Mouse (Mus musculus) cerebellum, postnatal 25 days (tissue): ENCODE measurements around the gene Cabp4.

Experiments used
- DNase-seq, 2 experiments: peaks; one replicate each; pipeline ENCODE4 v3.0.0; 2021; ENCODE audit warnings: mixed read lengths in 2 of 2

The Cabp4 gene

GRCm38 (mm10) chr19:4100718-4101261 is 43.0 kb downstream of the Cabp4 start:
- DNase-seq, result peak; percentile 89 to 92

- DNase-seq, result peak; percentile 77 to 86
These were observed 43.8 kb downstream of the Cabp4 start, which contains the start of gene Pitpnm1 for GRCm38 (mm10) chr19:4099837-4100717. TSS of gene Pitpnm1 (plus strand) at chr19:4099998.

- DNase-seq, result peak; percentile 94 to 96
These were observed 44.8 kb downstream of the Cabp4 start for GRCm38 (mm10) chr19:4099056-4099455.

GRCm38 (mm10) chr19:4098426-4098825 is 45.4 kb downstream of the Cabp4 start:
- peak; percentile 43 for DNase-seq

- no peak for DNase-seq
These were observed 46.4 kb downstream of the Cabp4 start for GRCm38 (mm10) chr19:4097441-4097825.

GRCm38 (mm10) chr19:4096642-4097440 is 47.0 kb downstream of the Cabp4 start, which contains the start of gene Cdk2ap2:
TSS of gene Cdk2ap2 (plus strand) at chr19:4097182.
- DNase-seq, result peak; percentile 100

GRCm38 (mm10) chr19:4095802-4096201 is 48.0 kb downstream of the Cabp4 start:
- no peak for DNase-seq

- no peak for DNase-seq
These were observed 49.0 kb downstream of the Cabp4 start for GRCm38 (mm10) chr19:4094774-4095303.

GRCm38 (mm10) chr19:4094348-4094747 is 49.5 kb downstream of the Cabp4 start:
- no peak for DNase-seq

GRCm38 (mm10) chr19:4093772-4094171 is 50.1 kb downstream of the Cabp4 start:
- no peak for DNase-seq

GRCm38 (mm10) chr19:4092750-4093149 is 51.1 kb downstream of the Cabp4 start:
- no peak for DNase-seq

GRCm38 (mm10) chr19:4091383-4091782 is 52.5 kb downstream of the Cabp4 start:
- no peak for DNase-seq

- DNase-seq, result no peak
These were observed 53.4 kb downstream of the Cabp4 start for GRCm38 (mm10) chr19:4090446-4090845.

GRCm38 (mm10) chr19:4089128-4089527 is 54.7 kb downstream of the Cabp4 start:
- DNase-seq, result no peak

GRCm38 (mm10) chr19:4088146-4088545 is 55.7 kb downstream of the Cabp4 start:
- DNase-seq, result no peak

GRCm38 (mm10) chr19:4087090-4087489 is 56.7 kb downstream of the Cabp4 start:
- peak in 1 of 2 experiments; percentile 28 for DNase-seq

- DNase-seq, result no peak
These were observed 57.7 kb downstream of the Cabp4 start for GRCm38 (mm10) chr19:4086156-4086555.
